Mouse (Mus musculus) limb, embryonic 12.5 days (tissue): Measurements from ENCODE around the gene Smok3c. TPM values are rescaled to one million over a fixed set of nuclear protein-coding genes. Genes with fewer than 3 reads are reported as not detected.

ENCODE experiments used
- ATAC-seq: fragments of 200-750 bp; cut with Nextera tagmentation; 2 replicates; pipeline ENCODE4 v1.8.0; 2017; ENCODE audit warnings: low read depth, moderate TSS enrichment; ENCODE audit not compliant: insufficient number of reproducible peaks, insufficient read depth, low FRiP score, low TSS enrichment
- H3K27ac ChIP-seq: fragments of 300-500 bp; sonication (generic); 2 replicates; pipeline ENCODE4 v1.5.1; 2016; ENCODE audit warnings: mild to moderate bottlenecking, moderate library complexity
- H3K27me3 ChIP-seq: fragments of 300-500 bp; sonication (generic); 2 replicates; pipeline ENCODE4 v1.6.1; 2016; ENCODE audit warnings: mild to moderate bottlenecking, moderate library complexity
- H3K36me3 ChIP-seq: fragments of 300-500 bp; sonication (generic); 2 replicates; pipeline ENCODE4 v1.6.1; 2016; ENCODE audit warnings: mild to moderate bottlenecking, moderate library complexity
- H3K4me1 ChIP-seq: fragments of 300-500 bp; sonication (generic); replicated peaks from 2 replicates; pipeline ENCODE4 v1.6.1; 2016
- H3K4me2 ChIP-seq: fragments of 300-500 bp; sonication (generic); 2 replicates; pipeline ENCODE4 v1.6.1; 2016; ENCODE audit warnings: mild to moderate bottlenecking, moderate library complexity
- H3K4me3 ChIP-seq: fragments of 300-500 bp; sonication (generic); replicated peaks from 2 replicates; pipeline ENCODE4 v1.5.1; 2016; ENCODE audit warnings: mild to moderate bottlenecking
- H3K9ac ChIP-seq: fragments of 300-500 bp; sonication (generic); replicated peaks from 2 replicates; pipeline ENCODE4 v1.6.1; 2016; ENCODE audit warnings: mild to moderate bottlenecking, moderate library complexity
- H3K9me3 ChIP-seq: fragments of 300-500 bp; sonication (generic); 2 replicates; pipeline ENCODE4 v1.6.1; 2016; ENCODE audit warnings: mild to moderate bottlenecking, moderate library complexity
- WGBS: fragments of 180-500 bp; shearing (Covaris S2); methylation state at CpG from one replicate; pipeline ENCODE4 v1.1.7; 2016; 5-methylcytosine and 5-hydroxymethylcytosine counted together
- polyA plus RNA-seq: library from polyadenylated mRNA; unstranded; fragments of >200 nt; fragmentation: Nextera tagmentation; extraction: Ambion mirVana; gene quantifications from 2 replicates; pipeline ENCODE4 v1.2.1, GENCODE M21; 2016

Gene Smok3c
- polyA plus RNA-seq, 1 experiment from 2014 or later: not detected

DNA sequence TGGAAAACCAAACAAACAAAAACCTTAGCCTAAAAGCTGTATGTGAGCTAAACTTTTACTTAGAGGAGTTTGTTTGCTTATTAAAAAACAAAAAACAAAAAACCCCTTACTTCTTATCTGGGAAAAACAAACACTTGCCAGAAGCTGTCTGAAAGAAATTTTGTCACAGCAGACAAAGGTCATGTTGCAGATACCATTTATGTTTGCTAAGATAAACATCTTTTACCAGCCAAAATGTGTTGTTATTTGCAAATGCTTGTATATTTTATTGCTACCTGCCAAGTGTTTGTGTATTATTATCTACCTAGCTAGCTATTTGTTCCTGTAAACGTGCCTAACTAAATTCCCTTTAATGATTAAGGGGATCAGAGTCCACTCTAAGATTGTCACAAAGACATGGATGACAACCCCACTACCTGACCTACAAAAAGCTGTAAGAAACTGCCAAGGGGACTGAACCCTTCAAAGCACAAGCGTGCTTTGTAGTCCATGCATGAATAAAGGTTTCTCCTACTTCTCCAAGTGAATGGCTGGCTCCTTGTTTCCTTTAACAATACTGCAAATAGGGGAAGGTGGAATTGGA lies 30.4 kb downstream of the Smok3c start:
- no peaks in the 10 kb centered on the region for H3K27me3 ChIP-seq
- no peak for ATAC-seq
- peaks cover 14% of the 10 kb centered on the region for H3K4me1 ChIP-seq
- no peak overlapping the region for H3K9ac ChIP-seq
- no peak overlapping the region for H3K4me3 ChIP-seq
- WGBS: 67% methylated on average over 2 of the region's 2 CpGs
- peaks cover 14% of the 10 kb centered on the region for H3K36me3 ChIP-seq
- no peaks in the 10 kb centered on the region for H3K9me3 ChIP-seq
- H3K27ac ChIP-seq: no peak overlapping the region
- H3K4me2 ChIP-seq: no peak overlapping the region

DNA sequence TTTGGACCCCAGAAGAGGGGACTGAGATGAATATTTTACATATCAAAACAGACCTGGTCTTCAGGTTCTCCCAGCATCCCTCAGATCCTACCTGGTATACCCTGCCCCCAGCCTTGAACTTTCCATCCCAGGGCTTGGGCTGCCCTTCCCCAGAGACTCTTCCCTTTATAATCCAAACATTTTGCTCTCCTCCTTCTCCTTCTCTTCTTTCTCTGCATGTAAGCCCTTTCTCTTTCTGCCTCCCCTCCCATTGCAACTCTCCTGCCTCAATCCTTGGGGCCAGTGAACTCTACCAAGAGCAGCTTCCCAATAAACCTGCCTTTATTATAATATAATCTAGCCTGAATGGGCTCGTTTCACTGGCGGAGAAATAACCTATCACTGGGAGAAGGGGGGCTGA lies 30.9 kb downstream of the Smok3c start:
- no peak overlapping the region for H3K4me3 ChIP-seq
- no peaks in the 10 kb centered on the region for H3K9me3 ChIP-seq
- H3K4me1 ChIP-seq: peaks cover 14% of the 10 kb centered on the region
- H3K27ac ChIP-seq: no peak overlapping the region
- H3K36me3 ChIP-seq: peaks cover 20% of the 10 kb centered on the region
- no peak for ATAC-seq
- no peak overlapping the region for H3K4me2 ChIP-seq
- 92% methylated on average over 2 of the region's 2 CpGs for WGBS
- H3K9ac ChIP-seq: no peak overlapping the region
- no peaks in the 10 kb centered on the region for H3K27me3 ChIP-seq

DNA sequence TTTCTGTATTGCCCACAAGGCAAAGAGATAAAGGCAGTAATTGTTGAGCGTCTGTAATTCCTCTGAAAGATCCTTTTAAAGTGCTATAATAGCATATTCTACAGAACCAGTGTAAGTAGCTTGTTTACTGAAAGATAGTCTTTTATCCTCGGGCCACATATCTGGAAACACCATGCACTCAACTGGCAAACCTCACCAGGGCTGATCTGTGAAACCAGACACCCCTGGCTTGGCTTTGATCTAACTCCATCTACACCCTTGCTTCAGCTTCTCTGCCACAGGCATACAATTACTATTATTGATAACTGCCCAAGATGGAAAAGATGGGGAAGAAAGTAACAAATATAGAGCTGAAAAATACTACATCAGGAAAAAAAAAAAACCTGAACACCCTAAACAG lies 31.5 kb downstream of the Smok3c start:
- Histone ChIP-seq H3K27me3 (no peaks in the 10 kb centered on the region), H3K36me3 (peaks cover 25% of the 10 kb centered on the region), H3K9me3 (no peaks in the 10 kb centered on the region), H3K4me3 (peak overlapping the region; percentile 84), H3K9ac (no peak overlapping the region; the same call in 1 of the 2 replicates), H3K27ac (no peak overlapping the region), H3K4me1 (peaks cover 14% of the 10 kb centered on the region), H3K4me2 (peak overlapping the region; percentile 75)
- peak; percentile 23; the same call in 1 of the 2 replicates for ATAC-seq
- WGBS: 17% methylated on average over 2 of the region's 2 CpGs

DNA sequence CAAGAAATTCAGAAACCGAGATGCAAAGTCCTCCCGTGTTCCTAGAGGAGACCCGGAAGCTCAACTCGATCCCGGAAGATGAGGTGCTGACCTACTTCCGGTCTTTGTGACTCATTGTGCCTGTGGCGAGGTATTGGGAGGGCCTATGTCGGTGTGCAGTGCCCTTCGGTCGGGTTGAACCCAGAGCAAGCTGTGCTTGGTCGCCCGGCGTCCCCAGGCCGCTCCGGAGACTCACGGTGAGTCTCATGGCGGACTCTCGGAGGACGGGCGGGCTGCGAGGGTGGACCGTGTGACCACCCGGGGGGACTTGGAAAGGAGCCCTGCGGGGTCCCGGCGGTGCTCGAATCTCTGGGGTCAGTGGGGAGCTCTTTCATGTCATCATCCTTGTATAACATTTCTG lies 32.0 kb downstream of the Smok3c start, which contains the start of gene Zkscan1:
TSS of gene Zkscan1 (plus strand) at position 89 of the 400 bp plus-strand sequence.
- under 1% methylated on average over 27 of the region's 27 CpGs for WGBS
- peak; percentile 85 for ATAC-seq

DNA sequence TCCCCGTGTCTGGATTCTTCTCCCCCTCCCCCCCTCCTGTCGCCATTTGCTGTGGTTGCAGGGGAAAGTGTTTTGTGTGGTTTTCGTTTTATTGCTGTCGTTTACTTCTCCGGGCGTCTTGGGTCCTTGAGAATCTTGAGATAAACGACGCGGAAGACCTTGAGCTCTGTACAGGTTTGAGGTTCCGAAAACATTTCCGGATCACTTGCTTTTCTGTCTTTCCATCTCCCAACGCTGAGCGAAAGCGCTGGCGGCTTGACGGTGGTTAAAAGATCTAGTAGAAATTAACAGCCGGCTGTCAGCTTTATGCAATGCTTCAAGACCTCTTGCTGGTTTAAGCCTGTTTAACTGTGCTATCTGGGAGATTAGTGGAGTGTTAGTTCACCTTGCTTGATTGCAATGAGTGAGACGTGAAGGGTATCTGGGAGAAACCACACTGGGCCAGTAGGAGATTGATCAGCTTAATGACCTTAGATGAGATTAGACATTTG lies 32.5 kb downstream of the Smok3c start:
- WGBS: under 1% methylated on average over 18 of the region's 18 CpGs
- Histone ChIP-seq H3K4me3 (peak overlapping the region; percentile 84), H3K9ac (peak overlapping the region; percentile 94), H3K4me1 (peaks cover 14% of the 10 kb centered on the region), H3K9me3 (no peaks in the 10 kb centered on the region), H3K36me3 (peaks cover 26% of the 10 kb centered on the region), H3K4me2 (peak overlapping the region; percentile 75), H3K27me3 (no peaks in the 10 kb centered on the region), H3K27ac (peak overlapping the region; percentile 86)
- no peak for ATAC-seq

More for the DNA sequence above, 32.0 kb downstream of the Smok3c start, which contains the start of gene Zkscan1:
- Histone ChIP-seq H3K9me3 (no peaks in the 10 kb centered on the region), H3K4me1 (peaks cover 14% of the 10 kb centered on the region), H3K27me3 (no peaks in the 10 kb centered on the region), H3K4me2 (peak within 1 kb of the TSS; percentile 75), H3K36me3 (peaks cover 26% of the 10 kb centered on the region), H3K4me3 (peak within 1 kb of the TSS; percentile 84), H3K9ac (peak within 1 kb of the TSS; percentile 94), H3K27ac (peak within 1 kb of the TSS; percentile 86)

DNA sequence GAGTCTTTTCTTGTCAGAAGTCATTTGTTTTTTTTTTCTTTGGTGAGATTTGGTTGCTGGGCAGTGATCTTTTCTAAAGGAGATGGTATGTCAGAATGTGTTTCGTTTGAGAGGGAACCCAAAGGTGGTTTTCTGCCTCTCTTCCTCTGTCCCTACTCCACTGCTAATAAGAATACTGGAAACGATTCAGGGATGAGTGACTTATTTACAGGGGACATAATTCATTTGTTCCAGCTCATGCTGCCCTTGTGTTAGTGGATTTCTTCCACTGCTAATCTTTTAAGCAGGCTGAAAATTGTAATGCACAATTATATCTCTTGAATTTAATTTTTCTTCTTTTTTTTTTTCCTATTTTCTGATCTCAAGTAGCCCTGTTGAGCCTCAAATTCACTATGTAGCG lies 33.8 kb downstream of the Smok3c start:
- no peak for ATAC-seq
- Histone ChIP-seq H3K4me2 (peak overlapping the region; percentile 75), H3K4me3 (peak overlapping the region; percentile 84; the same call in 1 of the 2 replicates), H3K27ac (no peak overlapping the region), H3K9ac (no peak overlapping the region; the same call in 1 of the 2 replicates), H3K4me1 (peaks cover 14% of the 10 kb centered on the region), H3K27me3 (no peaks in the 10 kb centered on the region), H3K36me3 (peaks cover 29% of the 10 kb centered on the region), H3K9me3 (no peaks in the 10 kb centered on the region)
- 83% methylated on average over 3 of the region's 3 CpGs for WGBS

DNA sequence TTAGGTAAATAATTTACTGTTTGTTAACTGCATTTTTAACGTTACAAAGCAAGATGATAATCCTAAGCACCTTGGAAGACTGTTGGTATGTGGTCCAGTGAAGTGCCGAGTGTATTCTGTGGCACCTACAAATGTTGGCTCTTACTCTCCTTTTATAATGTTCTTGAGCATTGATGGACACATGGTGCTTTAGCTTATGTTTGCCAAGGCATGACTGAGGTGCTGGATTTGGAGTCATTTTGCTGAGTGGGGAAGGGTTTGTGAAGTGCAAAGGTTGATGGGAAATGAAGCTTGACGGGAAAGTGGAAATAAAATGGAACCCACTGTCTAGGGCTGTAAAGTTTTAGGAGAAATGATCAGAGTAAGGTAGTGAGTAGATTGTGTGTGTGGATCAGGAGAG lies 35.4 kb downstream of the Smok3c start:
- Histone ChIP-seq H3K4me2 (no peak overlapping the region), H3K36me3 (peaks cover 40% of the 10 kb centered on the region), H3K9ac (no peak overlapping the region), H3K4me1 (peaks cover 14% of the 10 kb centered on the region), H3K9me3 (no peaks in the 10 kb centered on the region), H3K4me3 (no peak overlapping the region), H3K27ac (no peak overlapping the region), H3K27me3 (no peaks in the 10 kb centered on the region)
- no peak for ATAC-seq
- 86% methylated on average over 3 of the region's 3 CpGs for WGBS

DNA sequence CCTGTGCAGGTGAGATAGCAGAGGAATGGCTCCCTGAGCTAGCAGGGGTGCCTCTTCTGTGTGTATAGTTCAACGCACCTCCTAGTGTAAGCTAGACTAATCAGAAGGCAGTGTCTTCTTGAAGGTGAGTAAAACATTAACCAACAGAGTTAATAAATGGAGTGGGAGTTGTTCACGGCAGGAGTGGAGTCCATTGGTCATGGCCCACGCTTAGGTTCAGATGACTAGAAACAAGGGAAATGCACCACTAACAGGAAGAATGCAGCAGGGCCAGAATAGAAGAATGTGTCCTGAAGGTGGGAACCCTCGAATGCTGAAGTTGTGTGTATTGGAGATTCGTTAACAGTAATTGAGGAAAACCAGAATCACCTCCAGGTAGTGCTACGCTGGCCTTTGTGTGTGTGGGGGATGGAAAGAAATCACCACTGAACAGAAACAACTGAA lies 36.1 kb downstream of the Smok3c start:
- WGBS: 95% methylated on average over 6 of the region's 6 CpGs
- peaks cover 48% of the 10 kb centered on the region for H3K36me3 ChIP-seq

DNA sequence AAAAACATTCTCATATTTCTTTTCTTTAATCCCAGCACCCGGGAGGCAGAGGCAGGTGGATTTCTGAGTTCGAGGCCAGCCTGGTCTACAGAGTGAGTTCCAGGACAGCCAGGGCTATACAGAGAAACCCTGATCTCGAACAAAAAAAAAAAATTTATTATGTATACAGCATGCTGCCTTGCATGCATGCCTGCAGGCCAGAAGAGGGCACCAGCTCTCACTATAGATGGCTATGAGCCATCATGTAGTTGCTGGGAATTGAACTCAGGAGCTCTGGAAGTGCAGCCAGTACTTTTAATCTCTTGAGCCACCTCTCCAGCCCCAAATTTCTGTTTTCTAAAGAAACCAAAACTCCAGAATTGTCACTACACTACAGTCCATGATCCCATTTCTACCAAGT lies 37.3 kb downstream of the Smok3c start:
- 81% methylated on average over 3 of the region's 3 CpGs for WGBS
- no peak overlapping the region for H3K4me3 ChIP-seq
- no peak for ATAC-seq
- no peak overlapping the region for H3K9ac ChIP-seq
- H3K36me3 ChIP-seq: peaks cover 59% of the 10 kb centered on the region
- H3K4me1 ChIP-seq: peaks cover 11% of the 10 kb centered on the region
- H3K27me3 ChIP-seq: no peaks in the 10 kb centered on the region
- H3K4me2 ChIP-seq: no peak overlapping the region
- H3K27ac ChIP-seq: no peak overlapping the region
- H3K9me3 ChIP-seq: no peaks in the 10 kb centered on the region

More for the DNA sequence above, 36.1 kb downstream of the Smok3c start:
- Histone ChIP-seq H3K27me3 (no peaks in the 10 kb centered on the region), H3K4me3 (no peak overlapping the region), H3K4me2 (no peak overlapping the region), H3K9me3 (no peaks in the 10 kb centered on the region), H3K9ac (no peak overlapping the region), H3K4me1 (peaks cover 14% of the 10 kb centered on the region), H3K27ac (no peak overlapping the region)
- no peak for ATAC-seq

DNA sequence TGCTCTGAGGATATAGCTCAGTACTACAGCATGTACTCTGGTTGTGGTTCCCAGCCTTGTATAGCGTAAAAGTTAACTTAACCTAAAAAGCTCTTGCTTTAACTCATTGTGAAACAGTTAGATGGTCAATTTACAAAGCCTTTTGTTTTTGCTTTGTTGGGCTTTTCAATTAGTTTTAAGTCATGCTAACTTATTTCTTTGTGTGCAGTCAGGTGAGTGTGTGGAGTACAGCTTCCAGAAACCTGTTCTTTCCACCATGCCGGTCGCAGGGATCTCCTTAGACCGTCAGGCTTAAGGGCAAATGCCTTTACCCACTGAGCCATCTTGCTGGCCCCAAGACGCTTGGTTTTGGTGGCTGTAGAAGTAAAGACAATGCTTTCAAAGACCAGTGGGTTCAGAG lies 37.7 kb downstream of the Smok3c start:
- no peak for ATAC-seq
- peaks cover 11% of the 10 kb centered on the region for H3K4me1 ChIP-seq
- H3K9ac ChIP-seq: no peak overlapping the region
- H3K27ac ChIP-seq: no peak overlapping the region
- no peaks in the 10 kb centered on the region for H3K27me3 ChIP-seq
- no peak overlapping the region for H3K4me2 ChIP-seq
- no peak overlapping the region for H3K4me3 ChIP-seq
- H3K36me3 ChIP-seq: peaks cover 64% of the 10 kb centered on the region
- WGBS: 95% methylated on average over 5 of the region's 5 CpGs
- H3K9me3 ChIP-seq: no peaks in the 10 kb centered on the region

DNA sequence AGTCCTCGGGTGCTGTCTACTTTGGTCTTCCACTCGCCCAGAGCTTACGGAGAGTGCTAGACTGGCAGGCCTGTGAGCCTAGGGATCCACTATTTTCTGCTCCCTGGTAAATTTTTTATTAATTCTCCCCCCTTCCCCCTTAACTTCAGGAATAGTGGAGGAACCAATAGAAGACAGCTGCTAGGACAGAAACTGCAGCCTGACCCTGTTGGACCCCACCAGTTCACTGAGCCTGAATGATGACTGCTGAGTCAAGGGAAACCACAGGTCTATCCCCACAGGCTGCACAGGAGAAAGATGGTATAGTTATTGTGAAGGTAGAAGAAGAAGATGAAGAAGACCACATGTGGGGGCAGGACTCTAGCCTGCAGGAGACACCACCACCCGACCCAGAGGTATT lies 39.8 kb downstream of the Smok3c start:
- Histone ChIP-seq H3K4me2 (no peak overlapping the region), H3K27me3 (no peaks in the 10 kb centered on the region), H3K4me1 (no peaks in the 10 kb centered on the region), H3K27ac (no peak overlapping the region), H3K36me3 (peaks cover 76% of the 10 kb centered on the region), H3K9me3 (no peaks in the 10 kb centered on the region), H3K4me3 (no peak overlapping the region), H3K9ac (no peak overlapping the region)
- 94% methylated on average over 4 of the region's 4 CpGs for WGBS
- no peak for ATAC-seq

DNA sequence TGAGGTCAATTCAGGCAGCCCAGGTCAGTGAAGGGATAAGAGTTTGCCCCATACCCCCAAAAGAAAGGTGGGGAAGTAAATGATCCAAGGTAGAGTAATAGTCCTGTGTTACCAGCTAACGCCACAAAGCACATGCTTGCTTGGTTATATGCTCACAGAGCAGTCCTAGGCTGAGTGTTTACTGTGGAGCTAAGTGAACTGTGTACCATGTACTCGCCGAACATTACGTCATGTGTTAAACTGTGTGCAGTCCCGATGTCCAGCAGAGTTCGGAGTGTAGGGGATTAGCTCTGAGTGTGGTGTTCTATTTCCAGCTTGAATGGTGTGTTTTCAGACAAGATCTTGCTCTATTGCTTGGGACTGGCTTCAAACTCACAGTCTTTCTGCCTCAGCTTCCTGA lies 41.5 kb downstream of the Smok3c start:
- WGBS: 94% methylated on average over 6 of the region's 6 CpGs
- Histone ChIP-seq H3K27ac (no peak overlapping the region), H3K9ac (no peak overlapping the region), H3K4me1 (no peaks in the 10 kb centered on the region), H3K4me2 (no peak overlapping the region), H3K27me3 (no peaks in the 10 kb centered on the region), H3K9me3 (no peaks in the 10 kb centered on the region), H3K4me3 (no peak overlapping the region), H3K36me3 (peaks cover 76% of the 10 kb centered on the region)
- no peak for ATAC-seq
